Mouse (Mus musculus) embryonic facial prominence, embryonic 14.5 days (tissue): ENCODE results near the gene 2510009E07Rik. TPM values are rescaled to one million over a fixed set of nuclear protein-coding genes. Genes with fewer than 3 reads are reported as not detected.
"Not testable (repeated sequence)": the region's sequence is repeated elsewhere in the genome, so short reads cannot be mapped to it uniquely, and the experiment has no call there.

Source experiments
- ATAC-seq: fragments of 200-750 bp; cut with Nextera tagmentation; 2 replicates; pipeline ENCODE4 v1.8.0; 2017; ENCODE audit warnings: low read depth, moderate number of reproducible peaks, moderate TSS enrichment
- DNase-seq: peaks from one replicate; pipeline ENCODE4 v3.0.0-alpha.2; 2015; ENCODE audit warnings: low spot score
- H3K27ac ChIP-seq: fragments of 300-500 bp; sonication (generic); replicated peaks from 2 replicates; pipeline ENCODE4 v1.5.1; 2014; ENCODE audit warnings: low read depth, mild to moderate bottlenecking, low read length, moderate library complexity
- H3K27me3 ChIP-seq: fragments of 300-500 bp; sonication (generic); replicated peaks from 2 replicates; pipeline ENCODE4 v1.6.1; 2014; ENCODE audit warnings: low read length; ENCODE audit not compliant: control insufficient read depth, insufficient read depth
- H3K36me3 ChIP-seq: fragments of 300-500 bp; sonication (generic); 2 replicates; pipeline ENCODE4 v1.6.1; 2014; ENCODE audit warnings: low read length, mixed read lengths; ENCODE audit not compliant: control insufficient read depth, insufficient read depth
- H3K4me1 ChIP-seq: fragments of 300-500 bp; sonication (generic); 2 replicates; pipeline ENCODE4 v1.6.1; 2014; ENCODE audit warnings: antibody characterized with exemption, low read length; ENCODE audit not compliant: control insufficient read depth, insufficient read depth
- H3K4me2 ChIP-seq: fragments of 300-500 bp; sonication (generic); 2 replicates; pipeline ENCODE4 v1.6.1; 2014; ENCODE audit warnings: low read depth, mild to moderate bottlenecking, low read length, moderate library complexity, mixed read lengths
- H3K4me3 ChIP-seq: fragments of 300-500 bp; sonication (generic); 2 replicates; pipeline ENCODE4 v1.5.1; 2014; ENCODE audit warnings: low read depth, mild to moderate bottlenecking, low read length
- H3K9ac ChIP-seq: fragments of 300-500 bp; sonication (generic); 2 replicates; pipeline ENCODE4 v1.6.1; 2014; ENCODE audit warnings: low read depth, mild to moderate bottlenecking, low read length, moderate library complexity, mixed read lengths
- H3K9me3 ChIP-seq: fragments of 300-500 bp; sonication (generic); 2 replicates; pipeline ENCODE4 v1.6.1; 2016; ENCODE audit warnings: low read length; ENCODE audit not compliant: control insufficient read depth
- WGBS: fragments of 180-500 bp; shearing (Covaris S2); extraction: QIAGEN DNeasy Blood & Tissue Kit; methylation state at CpG from one replicate; pipeline ENCODE4 v1.1.7; 2014; 5-methylcytosine and 5-hydroxymethylcytosine counted together
- polyA plus RNA-seq: library from polyadenylated mRNA; unstranded; fragments of >200 nt; fragmentation: Nextera tagmentation; extraction: Ambion mirVana; gene quantifications from 2 replicates; pipeline ENCODE4 v1.2.1, GENCODE M21; 2014

Gene 2510009E07Rik
- polyA plus RNA-seq, 1 experiment from 2014 or later = 22.9 TPM

DNA sequence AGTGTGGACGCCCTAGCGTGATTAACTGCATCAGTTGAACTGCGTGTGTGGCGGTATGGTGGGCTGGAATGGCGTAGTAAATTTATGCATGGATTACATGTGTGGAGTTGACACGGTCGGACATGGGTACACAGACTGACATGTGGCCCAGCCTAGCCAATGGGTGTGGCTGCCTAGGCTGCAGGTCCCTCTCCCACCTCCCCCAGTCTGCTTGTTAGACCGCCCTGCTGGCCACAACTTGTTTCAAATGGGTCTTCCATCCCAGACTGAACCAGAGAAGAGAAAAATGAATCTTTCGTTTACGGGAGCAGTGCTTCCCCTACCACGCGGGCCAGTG lies 745 bp upstream of the 2510009E07Rik start:
- ATAC-seq (peak; percentile 74), DNase-seq (peak; percentile 76)
- Histone ChIP-seq H3K4me1 (peaks cover 19% of the 10 kb centered on the region), H3K27me3 (no peaks in the 10 kb centered on the region), H3K9me3 (peaks cover 6% of the 10 kb centered on the region; the same call in 1 of the 2 replicates), H3K27ac (peak overlapping the region; percentile 84; the same call in 1 of the 2 replicates), H3K36me3 (no peaks in the 10 kb centered on the region), H3K9ac (peak overlapping the region; percentile 91), H3K4me3 (peak overlapping the region; percentile 86), H3K4me2 (peak overlapping the region; percentile 83)
- WGBS = under 1% methylated on average over 12 of the region's 12 CpGs

DNA sequence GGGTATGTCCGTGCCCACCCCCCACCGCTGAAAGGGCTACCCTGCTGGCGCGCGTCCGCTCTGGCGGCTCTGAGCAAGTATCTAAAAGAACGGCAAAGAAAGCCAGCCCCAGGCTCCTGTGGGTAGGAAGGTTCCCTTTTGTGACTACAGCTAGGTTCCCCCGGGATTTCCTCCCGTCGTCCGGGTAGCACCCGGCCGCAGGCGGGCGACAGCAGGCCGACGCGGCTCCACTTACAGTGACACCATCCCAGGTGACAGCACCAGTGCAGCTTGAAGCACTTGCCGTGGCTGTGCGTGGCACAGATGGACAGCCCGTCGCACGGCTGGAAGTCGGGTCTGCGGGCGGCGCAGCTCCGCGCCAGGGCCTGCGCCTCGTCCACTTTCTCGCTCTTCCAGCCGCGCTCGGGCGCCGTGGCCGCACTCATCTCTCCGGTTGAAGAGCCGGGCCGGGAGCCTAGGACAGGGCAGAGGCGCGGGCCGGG lies 443 bp downstream of the 2510009E07Rik start:
- WGBS = 2% methylated on average over 20 of the region's 45 CpGs
- Histone ChIP-seq H3K9ac (peak overlapping the region; percentile 91), H3K9me3 (no peaks in the 10 kb centered on the region), H3K27me3 (no peaks in the 10 kb centered on the region), H3K36me3 (no peaks in the 10 kb centered on the region), H3K27ac (peak overlapping the region; percentile 84), H3K4me3 (peak overlapping the region; percentile 86), H3K4me1 (peaks cover 19% of the 10 kb centered on the region), H3K4me2 (peak overlapping the region; percentile 83)
- ATAC-seq (peak; percentile 73), DNase-seq (peak; percentile 79)

DNA sequence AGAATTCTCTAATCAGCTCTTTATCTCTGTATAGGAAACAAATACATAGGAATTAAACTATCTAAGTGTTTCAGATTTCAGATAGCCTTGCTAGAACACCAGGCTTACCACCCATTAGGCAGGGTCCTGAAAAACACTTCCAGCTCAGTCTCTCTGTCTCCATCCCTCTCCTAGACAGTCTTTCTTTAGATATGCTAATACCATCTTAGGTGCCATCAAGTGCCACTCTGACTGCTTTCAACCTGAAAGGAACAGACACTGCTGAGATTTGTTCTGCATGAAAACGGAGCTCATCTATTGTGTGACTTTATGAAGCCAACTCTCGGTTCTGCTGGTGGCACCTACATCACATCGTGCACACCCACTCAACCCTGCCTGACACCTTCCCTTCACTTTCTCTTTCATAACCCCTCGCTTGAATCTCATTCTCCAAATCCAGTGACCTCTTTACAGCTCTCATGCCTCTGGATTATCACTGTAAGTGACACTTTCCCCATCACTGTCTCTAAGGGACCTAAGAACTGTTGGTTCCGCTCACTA lies 4.2 kb downstream of the 2510009E07Rik start:
- WGBS = 47% methylated on average over 5 of the region's 5 CpGs
- no peak for ATAC-seq
- DNase-seq = no peak
- no peak overlapping the region for H3K9ac ChIP-seq
- H3K27ac ChIP-seq = no peak overlapping the region
- H3K4me3 ChIP-seq = no peak overlapping the region
- 0 out of 2 replicates have a peak, but pooled peaks cover 3% of the 10 kb centered on the region for H3K9me3 ChIP-seq
- peaks cover 19% of the 10 kb centered on the region for H3K4me1 ChIP-seq
- H3K27me3 ChIP-seq = no peaks in the 10 kb centered on the region
- H3K36me3 ChIP-seq = 0 out of 2 replicates have a peak, but pooled peaks cover 5% of the 10 kb centered on the region
- no peak overlapping the region for H3K4me2 ChIP-seq

DNA sequence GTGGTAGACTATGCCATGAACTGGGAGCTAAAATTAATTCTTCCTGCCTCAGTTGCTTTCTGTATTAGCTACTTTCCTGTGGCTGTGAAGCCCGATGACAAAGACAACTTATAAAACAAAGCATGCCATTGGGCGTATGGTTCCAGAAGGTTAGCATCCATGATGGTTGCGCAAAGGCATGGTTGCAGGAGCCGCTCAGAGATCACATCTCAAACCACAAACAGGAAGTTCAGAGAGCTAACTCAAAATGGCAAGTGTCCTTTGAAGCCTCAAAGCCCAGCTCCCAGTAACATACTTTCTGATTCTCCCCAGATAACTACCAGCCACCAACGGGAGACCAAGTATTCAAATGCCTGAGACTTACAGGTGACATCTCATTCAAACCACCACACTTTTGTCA lies 5.3 kb downstream of the 2510009E07Rik start:
- H3K27me3 ChIP-seq = no peaks in the 10 kb centered on the region
- no peak overlapping the region for H3K9ac ChIP-seq
- 88% methylated on average over 5 of the region's 5 CpGs for WGBS
- 0 out of 2 replicates have a peak, but pooled peaks cover 3% of the 10 kb centered on the region for H3K9me3 ChIP-seq
- H3K4me3 ChIP-seq = no peak overlapping the region
- peaks cover 19% of the 10 kb centered on the region for H3K4me1 ChIP-seq
- H3K36me3 ChIP-seq = 0 out of 2 replicates have a peak, but pooled peaks cover 5% of the 10 kb centered on the region
- DNase-seq = no peak
- no peak for ATAC-seq
- no peak overlapping the region for H3K4me2 ChIP-seq
- no peak overlapping the region for H3K27ac ChIP-seq

DNA sequence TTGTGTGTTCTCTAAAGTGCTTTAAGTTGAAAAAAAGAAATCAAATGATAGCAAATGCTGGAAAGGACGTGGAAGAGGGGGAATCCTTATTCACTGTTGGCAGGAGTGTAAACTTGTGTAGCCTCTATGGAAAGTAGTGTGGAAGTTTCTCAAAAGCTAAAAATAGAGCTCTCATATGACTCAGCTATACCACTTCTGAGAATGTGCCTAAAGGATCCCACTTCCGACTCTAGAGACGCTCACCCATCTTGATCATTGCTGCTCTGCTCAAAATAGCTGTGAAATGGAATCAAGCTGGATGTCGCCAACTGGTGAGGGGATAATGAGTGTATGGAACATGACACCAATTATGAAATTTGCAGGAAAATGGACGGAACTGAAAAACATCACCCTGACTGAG lies 7.1 kb downstream of the 2510009E07Rik start:
- H3K4me2 ChIP-seq = no peak overlapping the region
- 72% methylated on average over 5 of the region's 5 CpGs for WGBS
- H3K36me3 ChIP-seq = 0 out of 2 replicates have a peak, but pooled peaks cover 12% of the 10 kb centered on the region
- no peaks in the 10 kb centered on the region for H3K27me3 ChIP-seq
- H3K9ac ChIP-seq = no peak overlapping the region
- peaks cover 12% of the 10 kb centered on the region for H3K4me1 ChIP-seq
- DNase-seq (no peak), ATAC-seq (no peak)
- no peak overlapping the region for H3K4me3 ChIP-seq
- H3K27ac ChIP-seq = no peak overlapping the region
- H3K9me3 ChIP-seq = peaks cover 13% of the 10 kb centered on the region; the same call in 1 of the 2 replicates

DNA sequence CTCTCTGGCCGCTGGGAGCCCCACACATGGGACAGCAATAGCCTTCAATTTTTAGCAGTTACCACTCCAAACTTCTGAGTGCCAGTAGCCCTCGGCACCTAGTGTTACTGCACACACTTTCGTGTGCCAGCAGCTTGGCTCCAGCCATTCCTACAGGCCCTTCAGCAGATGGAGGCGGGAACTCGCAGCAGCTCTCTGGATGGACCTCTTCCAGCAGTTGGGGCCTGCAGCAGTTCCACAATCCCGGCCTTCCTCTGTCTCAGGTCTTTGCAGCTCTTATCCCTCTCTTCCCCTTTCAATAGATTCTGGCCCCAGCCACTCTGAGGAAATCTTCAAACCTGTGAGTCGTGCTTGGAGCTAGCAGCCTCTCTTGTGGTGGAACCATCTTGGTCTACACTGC lies 17.7 kb downstream of the 2510009E07Rik start:
- no peak overlapping the region for H3K4me3 ChIP-seq
- no peaks in the 10 kb centered on the region for H3K4me1 ChIP-seq
- H3K4me2 ChIP-seq = no peak overlapping the region
- WGBS = 95% methylated on average over 7 of the region's 7 CpGs
- ATAC-seq (no peak), DNase-seq (no peak)
- no peak overlapping the region for H3K9ac ChIP-seq
- peaks cover 17% of the 10 kb centered on the region for H3K36me3 ChIP-seq
- no peak overlapping the region for H3K27ac ChIP-seq
- H3K9me3 ChIP-seq = no peaks in the 10 kb centered on the region
- H3K27me3 ChIP-seq = no peaks in the 10 kb centered on the region

DNA sequence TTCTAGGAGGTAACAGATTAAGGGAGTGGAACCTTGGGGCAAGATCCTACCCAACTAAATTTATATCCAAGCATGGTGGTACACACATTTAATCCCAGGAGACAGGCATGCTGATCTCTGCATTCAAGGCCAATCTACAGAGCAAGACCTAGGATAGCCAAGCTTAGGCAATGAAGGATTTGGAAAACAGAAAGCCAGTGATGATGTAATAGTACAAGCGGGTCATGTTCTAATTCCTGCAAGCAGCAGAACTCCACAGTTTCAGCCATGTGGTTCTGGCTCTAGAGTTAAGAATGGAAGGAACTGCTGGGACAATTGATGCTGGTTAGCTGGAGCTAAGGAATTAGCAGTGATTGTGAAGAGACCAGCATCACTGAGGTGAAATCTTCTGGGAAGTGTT lies 20.8 kb downstream of the 2510009E07Rik start:
- H3K4me2 ChIP-seq, ATAC-seq, H3K9ac ChIP-seq, H3K9me3 ChIP-seq, DNase-seq, H3K27ac ChIP-seq, H3K27me3 ChIP-seq, H3K4me1 ChIP-seq, H3K4me3 ChIP-seq: not testable (repeated sequence)
- WGBS = 87% methylated on average over 1 of the region's 1 CpGs
- H3K36me3 ChIP-seq = peaks cover 17% of the 10 kb centered on the region

DNA sequence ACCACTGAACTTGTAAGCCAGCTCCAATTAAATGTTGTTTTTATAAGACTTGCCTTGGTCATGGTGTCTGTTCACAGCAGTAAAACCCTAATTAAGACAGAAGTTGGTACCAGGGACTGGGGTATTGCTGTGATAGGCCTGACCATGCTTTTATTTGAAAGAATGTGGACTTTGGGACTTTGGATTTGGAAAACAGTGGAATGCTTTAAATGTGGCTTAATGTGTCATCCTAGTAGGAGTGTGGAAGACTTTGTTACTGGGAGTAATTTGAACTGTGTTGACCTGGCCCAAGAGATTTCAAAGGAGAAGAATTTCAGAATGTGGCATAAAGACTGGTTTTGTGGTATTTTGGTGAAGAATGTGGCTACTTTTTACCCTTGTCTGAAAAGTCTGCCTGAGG lies 21.4 kb downstream of the 2510009E07Rik start:
- H3K4me2 ChIP-seq, H3K9me3 ChIP-seq, H3K4me1 ChIP-seq, H3K27me3 ChIP-seq, H3K27ac ChIP-seq, H3K9ac ChIP-seq, ATAC-seq, H3K4me3 ChIP-seq, DNase-seq: not testable (repeated sequence)
- peaks cover 17% of the 10 kb centered on the region for H3K36me3 ChIP-seq

DNA sequence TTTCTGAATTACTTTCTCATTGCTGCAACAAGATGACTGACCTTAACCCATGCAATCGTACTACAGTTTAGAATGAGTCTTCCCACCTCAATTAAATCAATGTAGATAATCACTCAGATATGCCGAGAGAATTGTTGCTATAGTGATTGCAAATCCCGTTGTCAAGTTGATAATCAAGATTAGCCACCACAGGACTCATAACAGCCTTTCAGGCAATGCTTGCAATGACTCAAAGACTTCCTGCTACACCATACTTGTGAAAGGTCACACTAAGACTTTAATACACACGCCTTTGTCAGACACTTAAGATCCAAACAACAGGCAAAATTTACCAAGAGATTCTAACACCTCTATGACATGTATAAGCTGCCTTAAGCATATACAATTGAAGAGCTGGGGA lies 22.6 kb downstream of the 2510009E07Rik start:
- 77% methylated on average over 4 of the region's 4 CpGs for WGBS
- Histone ChIP-seq H3K4me3 (no peak overlapping the region), H3K27ac (no peak overlapping the region), H3K4me1 (no peaks in the 10 kb centered on the region), H3K36me3 (peaks cover 11% of the 10 kb centered on the region), H3K9me3 (0 out of 2 replicates have a peak, but pooled peaks cover 3% of the 10 kb centered on the region), H3K27me3 (no peaks in the 10 kb centered on the region), H3K4me2 (no peak overlapping the region), H3K9ac (no peak overlapping the region)
- ATAC-seq (no peak), DNase-seq (no peak)
